Mouse (Mus musculus) hindbrain, embryonic 15.5 days (tissue): ENCODE data around the gene Cox7a1. TPM values are rescaled to one million over a fixed set of nuclear protein-coding genes. Genes with fewer than 3 reads are reported as not detected.

ENCODE experiments used
- ATAC-seq: fragments of 200-750 bp; cut with Nextera tagmentation; 2 replicates; pipeline ENCODE4 v1.8.0; 2017; ENCODE audit warnings: low read depth, moderate number of reproducible peaks, moderate TSS enrichment; ENCODE audit not compliant: low FRiP score
- H3K27ac ChIP-seq: fragments of 300-500 bp; sonication (generic); replicated peaks from 2 replicates; pipeline ENCODE4 v1.5.1; 2015; ENCODE audit warnings: mild to moderate bottlenecking, inconsistent platforms
- H3K27me3 ChIP-seq: fragments of 300-500 bp; sonication (generic); 2 replicates; pipeline ENCODE4 v1.6.1; 2015; ENCODE audit warnings: control low read depth, inconsistent platforms
- H3K36me3 ChIP-seq: fragments of 300-500 bp; sonication (generic); 2 replicates; pipeline ENCODE4 v1.6.1; 2015; ENCODE audit warnings: control low read depth, inconsistent platforms
- H3K4me1 ChIP-seq: fragments of 300-500 bp; sonication (generic); replicated peaks from 2 replicates; pipeline ENCODE4 v1.6.1; 2015; ENCODE audit warnings: control low read depth, inconsistent platforms
- H3K4me2 ChIP-seq: fragments of 300-500 bp; sonication (generic); 2 replicates; pipeline ENCODE4 v1.6.1; 2015; ENCODE audit warnings: moderate library complexity, mild to moderate bottlenecking, inconsistent platforms
- H3K4me3 ChIP-seq: fragments of 300-500 bp; sonication (generic); 2 replicates; pipeline ENCODE4 v1.5.1; 2015; ENCODE audit warnings: mild to moderate bottlenecking, inconsistent platforms
- H3K9ac ChIP-seq: fragments of 300-500 bp; sonication (generic); 2 replicates; pipeline ENCODE4 v1.6.1; 2015; ENCODE audit warnings: inconsistent platforms
- H3K9me3 ChIP-seq: fragments of 300-500 bp; sonication (generic); 2 replicates; pipeline ENCODE4 v1.6.1; 2016; ENCODE audit warnings: control low read depth, inconsistent platforms
- WGBS: fragments of 180-500 bp; shearing (Covaris S2); methylation state at CpG from one replicate; pipeline ENCODE4 v1.1.7; 2015; 5-methylcytosine and 5-hydroxymethylcytosine counted together
- polyA plus RNA-seq: library from polyadenylated mRNA; unstranded; fragments of >200 nt; fragmentation: Nextera tagmentation; extraction: Ambion mirVana; gene quantifications from 2 replicates; pipeline ENCODE4 v1.2.1, GENCODE M21; 2015

The Cox7a1 gene
- polyA plus RNA-seq, 1 experiment from 2014 or later: 5.2 TPM

DNA sequence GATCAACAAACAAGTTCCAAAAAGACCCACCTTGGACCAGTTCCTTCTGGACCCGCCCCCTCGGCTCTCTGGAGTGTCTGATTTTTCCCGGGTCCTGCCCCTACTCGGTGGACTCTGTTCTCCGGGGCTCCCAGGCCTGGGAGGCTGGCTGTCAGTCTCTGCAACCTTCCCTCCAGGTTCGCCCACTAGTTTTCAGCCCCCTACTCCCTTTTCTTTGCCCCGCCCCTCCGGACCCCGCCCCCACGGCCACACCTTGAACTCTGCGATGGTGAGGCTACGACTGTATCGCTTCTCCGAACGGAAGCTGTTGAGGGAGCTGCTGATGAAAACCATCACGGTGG, 47.4 kb downstream of the Cox7a1 start:
- Histone ChIP-seq H3K4me3 (peak overlapping the region; percentile 61), H3K9ac (peak overlapping the region; percentile 77), H3K4me2 (peak overlapping the region; percentile 67), H3K4me1 (peaks cover 21% of the 10 kb centered on the region), H3K36me3 (peaks cover 34% of the 10 kb centered on the region), H3K9me3 (no peaks in the 10 kb centered on the region), H3K27ac (peak overlapping the region; percentile 99), H3K27me3 (no peaks in the 10 kb centered on the region)
- peak; percentile 40 for ATAC-seq
- under 1% methylated on average over 16 of the region's 16 CpGs for WGBS

DNA sequence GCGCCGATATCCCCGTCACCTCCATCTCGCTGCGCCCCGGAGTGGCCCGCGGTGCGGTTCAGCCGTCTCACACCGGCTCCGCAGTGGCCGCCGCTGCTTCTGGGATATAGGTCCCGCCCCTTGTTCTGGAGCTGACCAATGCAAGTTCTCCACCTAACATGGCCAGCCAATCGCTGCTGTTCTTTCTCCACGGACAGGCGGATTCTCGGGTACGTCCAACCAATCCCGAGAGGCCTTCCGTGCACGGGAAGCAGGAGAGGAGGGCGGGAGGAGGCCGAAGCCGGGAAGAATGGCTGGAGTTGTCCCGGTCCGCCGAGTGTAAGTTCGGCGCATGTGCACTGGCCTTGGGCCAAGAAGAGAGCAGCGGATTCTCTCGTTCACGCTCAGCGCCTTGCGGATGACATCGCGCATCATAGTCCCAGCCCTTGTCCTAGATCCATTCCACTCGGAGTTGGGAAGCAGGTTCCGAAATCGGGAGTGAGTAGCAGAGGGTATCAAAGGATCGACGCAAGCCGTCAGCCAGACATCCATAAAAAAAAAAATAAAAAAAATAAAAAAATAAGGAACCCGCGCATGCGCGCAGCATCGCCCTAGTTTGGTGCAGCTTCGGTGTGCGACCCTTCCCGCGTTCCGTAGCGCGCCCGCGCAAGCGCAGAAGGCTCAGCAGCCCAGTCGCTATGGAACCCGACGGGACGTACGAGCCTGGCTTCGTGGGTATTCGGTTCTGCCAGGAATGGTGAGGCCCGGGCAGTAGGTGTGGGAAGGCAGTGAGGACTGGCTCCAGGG, 47.9 kb downstream of the Cox7a1 start, which contains the start of the genes Polr2i and Tbcb:
Gene Polr2i (plus strand): TSS at position 280 of the 786 bp plus-strand sequence.
Gene Tbcb (minus strand): TSS at position 604 of the 786 bp plus-strand sequence.
- peak; percentile 97 for ATAC-seq

DNA sequence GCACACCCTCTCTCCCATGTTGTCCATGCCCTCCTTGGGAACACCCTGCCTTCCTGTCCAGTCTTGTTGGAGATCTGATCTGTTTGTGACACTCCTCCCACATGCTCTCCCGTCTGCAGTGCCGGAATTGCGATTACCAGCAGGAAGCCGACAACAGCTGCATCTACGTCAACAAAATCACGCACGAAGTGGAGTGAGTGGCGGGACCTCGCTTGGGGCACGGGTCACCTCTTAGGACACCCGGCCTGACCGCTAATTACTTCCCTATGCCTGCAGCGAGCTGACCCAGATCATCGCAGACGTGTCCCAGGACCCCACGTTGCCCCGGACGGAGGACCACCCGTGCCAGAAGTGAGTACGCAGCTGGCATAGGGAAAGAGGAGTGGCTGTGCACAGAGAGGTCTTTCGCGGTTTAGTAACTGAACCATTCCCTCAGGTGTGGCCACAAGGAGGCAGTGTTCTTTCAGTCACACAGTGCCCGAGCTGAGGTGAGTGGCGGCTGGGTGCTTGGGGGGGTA, 48.7 kb downstream of the Cox7a1 start:
- WGBS: 6% methylated on average over 24 of the region's 24 CpGs

More for the DNA sequence above, 47.9 kb downstream of the Cox7a1 start, which contains the start of the genes Polr2i and Tbcb:
- Histone ChIP-seq H3K9ac (peak within 1 kb of the TSS; percentile 77), H3K4me1 (peaks cover 21% of the 10 kb centered on the region), H3K4me2 (peak within 1 kb of the TSS; percentile 67), H3K36me3 (peaks cover 29% of the 10 kb centered on the region), H3K27ac (peak within 1 kb of the TSS; percentile 99), H3K27me3 (no peaks in the 10 kb centered on the region), H3K9me3 (no peaks in the 10 kb centered on the region), H3K4me3 (peak within 1 kb of the TSS; percentile 61)
- WGBS: under 1% methylated on average over 67 of the region's 67 CpGs

DNA sequence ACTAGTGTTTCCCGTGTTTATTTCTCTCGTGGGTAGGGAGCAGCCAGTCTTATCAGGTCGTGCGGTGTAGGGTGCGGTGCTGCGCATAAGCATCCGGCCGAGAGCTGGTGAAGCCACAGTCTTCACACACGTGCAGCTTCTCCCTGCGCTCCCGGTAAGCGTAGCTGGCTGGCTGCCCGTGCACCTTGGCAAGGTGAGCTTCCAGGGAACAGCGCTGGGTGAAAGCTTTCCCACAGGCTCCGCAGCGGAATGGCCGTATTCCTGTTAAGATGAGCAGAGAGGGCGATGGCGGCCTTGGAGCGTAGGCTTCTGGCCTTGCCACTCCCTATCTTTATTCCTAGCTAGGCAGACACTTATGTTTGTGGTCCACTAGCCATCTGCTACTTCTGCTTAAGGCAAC, 49.4 kb downstream of the Cox7a1 start:
- H3K36me3 ChIP-seq: peaks cover 18% of the 10 kb centered on the region; the same call in 1 of the 2 replicates
- H3K4me3 ChIP-seq: peak overlapping the region; percentile 61
- ATAC-seq: no peak
- H3K27me3 ChIP-seq: no peaks in the 10 kb centered on the region
- no peaks in the 10 kb centered on the region for H3K9me3 ChIP-seq
- no peak overlapping the region for H3K9ac ChIP-seq
- H3K4me2 ChIP-seq: peak overlapping the region; percentile 67
- peaks cover 21% of the 10 kb centered on the region for H3K4me1 ChIP-seq
- WGBS: 88% methylated on average over 20 of the region's 20 CpGs
- no peak overlapping the region for H3K27ac ChIP-seq

More for the DNA sequence above, 48.7 kb downstream of the Cox7a1 start:
- Histone ChIP-seq H3K4me3 (peak overlapping the region; percentile 61), H3K4me1 (peaks cover 21% of the 10 kb centered on the region), H3K27ac (peak overlapping the region; percentile 99), H3K36me3 (peaks cover 25% of the 10 kb centered on the region; the same call in 1 of the 2 replicates), H3K27me3 (no peaks in the 10 kb centered on the region), H3K9ac (peak overlapping the region; percentile 77), H3K9me3 (no peaks in the 10 kb centered on the region), H3K4me2 (peak overlapping the region; percentile 67)
- peak; percentile 19; the same call in 1 of the 2 replicates for ATAC-seq

DNA sequence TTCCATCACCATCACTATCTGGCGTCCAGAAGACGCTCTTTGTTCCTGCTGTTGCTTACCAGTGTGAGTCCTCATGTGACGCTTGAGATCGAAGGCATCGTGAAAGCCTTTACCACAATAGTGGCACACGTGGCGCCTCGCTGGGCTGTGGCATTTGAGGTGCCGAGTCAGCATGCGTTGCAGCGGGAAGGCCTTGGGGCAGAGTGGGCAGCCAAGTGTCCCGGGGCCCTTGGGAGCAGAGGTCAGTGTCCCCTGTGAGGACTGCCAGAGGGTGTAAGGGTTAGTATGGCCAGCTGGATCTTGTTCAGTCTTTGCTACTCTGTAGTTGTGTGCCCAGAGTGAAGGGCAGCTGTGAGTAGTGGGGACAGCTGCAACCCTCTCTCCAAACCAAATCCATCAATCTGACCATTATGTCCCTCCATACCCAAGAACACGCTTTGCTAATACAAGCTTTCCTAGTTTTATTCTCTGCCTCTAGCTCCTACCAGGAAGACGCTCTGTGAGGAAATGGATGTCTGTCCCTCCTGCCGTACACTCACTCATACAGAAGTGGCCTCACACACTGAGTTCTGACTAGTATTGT, 50.4 kb downstream of the Cox7a1 start:
- no peaks in the 10 kb centered on the region for H3K27me3 ChIP-seq
- H3K4me3 ChIP-seq: no peak overlapping the region
- no peaks in the 10 kb centered on the region for H3K9me3 ChIP-seq
- H3K4me2 ChIP-seq: no peak overlapping the region
- peaks cover 21% of the 10 kb centered on the region for H3K4me1 ChIP-seq
- ATAC-seq: no peak
- WGBS: 92% methylated on average over 15 of the region's 15 CpGs
- peaks cover 13% of the 10 kb centered on the region; the same call in 1 of the 2 replicates for H3K36me3 ChIP-seq
- no peak overlapping the region for H3K9ac ChIP-seq
- H3K27ac ChIP-seq: no peak overlapping the region

DNA sequence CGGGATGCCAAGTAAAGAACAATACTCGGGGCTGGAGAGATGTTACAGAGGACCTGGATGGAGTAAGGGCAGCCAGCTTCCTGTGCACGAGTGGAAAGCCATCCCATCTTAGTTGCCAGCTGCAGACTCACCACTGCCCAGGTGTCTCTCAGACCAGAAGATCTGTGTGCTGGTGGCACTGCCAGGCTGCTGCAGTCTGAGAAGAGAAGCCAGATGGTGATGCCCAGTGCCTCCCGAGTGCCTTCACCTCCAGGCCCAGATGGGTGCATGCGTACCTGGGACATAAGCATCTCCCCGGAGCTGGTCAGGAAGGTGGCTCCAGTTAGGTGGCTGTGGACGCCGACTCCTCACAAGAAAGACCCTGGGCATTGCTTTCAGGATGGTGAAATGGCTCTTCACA, 51.1 kb downstream of the Cox7a1 start:
- no peak overlapping the region for H3K4me2 ChIP-seq
- no peaks in the 10 kb centered on the region for H3K27me3 ChIP-seq
- H3K4me1 ChIP-seq: peaks cover 21% of the 10 kb centered on the region
- no peaks in the 10 kb centered on the region for H3K9me3 ChIP-seq
- 94% methylated on average over 8 of the region's 8 CpGs for WGBS
- H3K36me3 ChIP-seq: peaks cover 10% of the 10 kb centered on the region; the same call in 1 of the 2 replicates
- H3K4me3 ChIP-seq: no peak overlapping the region
- H3K27ac ChIP-seq: no peak overlapping the region
- H3K9ac ChIP-seq: no peak overlapping the region
- ATAC-seq: no peak

DNA sequence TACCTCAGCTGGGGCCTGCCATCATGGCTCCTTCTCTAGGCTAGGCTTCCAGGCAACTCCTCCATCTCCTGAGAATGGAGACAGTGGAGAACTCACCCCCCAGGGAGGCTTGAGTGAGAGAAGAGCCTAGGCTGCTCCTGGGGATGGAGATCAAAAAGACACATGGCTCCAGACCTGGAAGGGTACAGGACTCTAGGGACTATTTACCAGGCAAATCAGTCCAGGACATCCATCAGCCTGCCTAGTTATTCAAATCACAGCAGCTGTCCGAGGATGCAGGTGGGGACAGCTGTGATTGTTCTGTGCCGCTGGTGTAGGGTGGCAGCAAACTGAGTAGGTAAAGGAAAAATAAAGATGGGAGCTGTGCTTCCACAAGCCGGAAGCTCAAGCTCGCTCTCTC, 51.7 kb downstream of the Cox7a1 start, which contains the start of gene Ovol3:
Gene Ovol3 (minus strand): TSS at position 101 of the 400 bp plus-strand sequence.
- Histone ChIP-seq H3K9ac (no peak within 1 kb of the TSS), H3K4me1 (peaks cover 18% of the 10 kb centered on the region), H3K36me3 (peaks cover 10% of the 10 kb centered on the region; the same call in 1 of the 2 replicates), H3K4me2 (no peak within 1 kb of the TSS), H3K4me3 (no peak within 1 kb of the TSS), H3K27ac (no peak within 1 kb of the TSS), H3K9me3 (no peaks in the 10 kb centered on the region), H3K27me3 (no peaks in the 10 kb centered on the region)
- ATAC-seq: no peak
- 84% methylated on average over 4 of the region's 4 CpGs for WGBS

Other genes starting within 250 kb of the Cox7a1 start
- 21.0 and 22.0 TPM in 2 replicates for gene Zfp74, start 230.1 kb upstream of the Cox7a1 start, polyA plus RNA-seq
- 4.9 and 6.9 TPM in 2 replicates for gene Zfp568, start 200.2 kb upstream of the Cox7a1 start, polyA plus RNA-seq
- 9.6 and 11.5 TPM in 2 replicates for gene Zfp14, start 132.8 kb upstream of the Cox7a1 start, polyA plus RNA-seq
- gene Zfp82, start 111.2 kb upstream of the Cox7a1 start, polyA plus RNA-seq: 8.6 and 10.9 TPM in 2 replicates
- gene Gm26920, start 93.7 kb upstream of the Cox7a1 start, polyA plus RNA-seq: 1.9 and 4.0 TPM in 2 replicates
- 12.4 and 16.6 TPM in 2 replicates for gene Zfp566, start 93.6 kb upstream of the Cox7a1 start, polyA plus RNA-seq
- gene Zfp260, start 89.4 kb upstream of the Cox7a1 start, polyA plus RNA-seq: 73.8 and 85.0 TPM in 2 replicates
- gene Zfp382, start 62.2 kb upstream of the Cox7a1 start, polyA plus RNA-seq: 21.3 and 22.3 TPM in 2 replicates
- gene Zfp146, start 14.4 kb upstream of the Cox7a1 start, polyA plus RNA-seq: 10.5 and 11.6 TPM in 2 replicates
- gene Capns1, start 14.7 kb downstream of the Cox7a1 start, polyA plus RNA-seq: 86.4 and 88.3 TPM in 2 replicates
- 176 and 178 TPM in 2 replicates for gene Polr2i, start 47.8 kb downstream of the Cox7a1 start, polyA plus RNA-seq
- 430 and 435 TPM in 2 replicates for gene Tbcb, start 48.1 kb downstream of the Cox7a1 start, polyA plus RNA-seq
- gene Ovol3, start 51.6 kb downstream of the Cox7a1 start, polyA plus RNA-seq: not detected in 2 replicates
- gene Thap8, start 96.0 kb downstream of the Cox7a1 start, polyA plus RNA-seq: 0.52 and 0.88 TPM in 2 replicates
- gene Wdr62, start 96.3 kb downstream of the Cox7a1 start, polyA plus RNA-seq: 4.0 and 5.3 TPM in 2 replicates
- 88.4 and 120 TPM in 2 replicates for gene Clip3, start 107.6 kb downstream of the Cox7a1 start, polyA plus RNA-seq
- gene Alkbh6, start 124.6 kb downstream of the Cox7a1 start, polyA plus RNA-seq: 121 and 135 TPM in 2 replicates
- gene Syne4, start 130.7 kb downstream of the Cox7a1 start, polyA plus RNA-seq: 17.1 and 19.1 TPM in 2 replicates
- gene E130208F15Rik, start 137.6 kb downstream of the Cox7a1 start, polyA plus RNA-seq: 0.98 TPM in 1 of 2 replicates, not detected in the other
- gene Sdhaf1, start 139.8 kb downstream of the Cox7a1 start, polyA plus RNA-seq: 16.2 and 17.3 TPM in 2 replicates
- 14.3 and 15.7 TPM in 2 replicates for gene Lrfn3, start 178.6 kb downstream of the Cox7a1 start, polyA plus RNA-seq
- 28.9 and 39.1 TPM in 2 replicates for gene Tyrobp, start 229.6 kb downstream of the Cox7a1 start, polyA plus RNA-seq
- 0.53 and 0.56 TPM in 2 replicates for gene Hcst, start 235.7 kb downstream of the Cox7a1 start, polyA plus RNA-seq
- 2.4 and 2.9 TPM in 2 replicates for gene Nfkbid, start 237.6 kb downstream of the Cox7a1 start, polyA plus RNA-seq